Mouse (Mus musculus) lung, adult 2 months (tissue): ENCODE measurements around the gene AC141477.1.
A peak's percentile ranks its signal among the peaks of the same experiment; 100 is the strongest.

Experiments used
- CTCF ChIP-seq: fragments of 200-500 bp; IDR thresholded peaks from 2 replicates; pipeline ENCODE4 v1.5.1; 2011; ENCODE audit warnings: mild to moderate bottlenecking, low read length, control low read depth; ENCODE audit not compliant: insufficient read depth
- POLR2A ChIP-seq: fragments of 200-500 bp; IDR thresholded peaks from 2 replicates; pipeline ENCODE4 v1.6.1; 2011; ENCODE audit warnings: low read depth, mild to moderate bottlenecking, control low read depth, low read length, borderline replicate concordance; ENCODE audit errors: extremely low read depth

DNA sequence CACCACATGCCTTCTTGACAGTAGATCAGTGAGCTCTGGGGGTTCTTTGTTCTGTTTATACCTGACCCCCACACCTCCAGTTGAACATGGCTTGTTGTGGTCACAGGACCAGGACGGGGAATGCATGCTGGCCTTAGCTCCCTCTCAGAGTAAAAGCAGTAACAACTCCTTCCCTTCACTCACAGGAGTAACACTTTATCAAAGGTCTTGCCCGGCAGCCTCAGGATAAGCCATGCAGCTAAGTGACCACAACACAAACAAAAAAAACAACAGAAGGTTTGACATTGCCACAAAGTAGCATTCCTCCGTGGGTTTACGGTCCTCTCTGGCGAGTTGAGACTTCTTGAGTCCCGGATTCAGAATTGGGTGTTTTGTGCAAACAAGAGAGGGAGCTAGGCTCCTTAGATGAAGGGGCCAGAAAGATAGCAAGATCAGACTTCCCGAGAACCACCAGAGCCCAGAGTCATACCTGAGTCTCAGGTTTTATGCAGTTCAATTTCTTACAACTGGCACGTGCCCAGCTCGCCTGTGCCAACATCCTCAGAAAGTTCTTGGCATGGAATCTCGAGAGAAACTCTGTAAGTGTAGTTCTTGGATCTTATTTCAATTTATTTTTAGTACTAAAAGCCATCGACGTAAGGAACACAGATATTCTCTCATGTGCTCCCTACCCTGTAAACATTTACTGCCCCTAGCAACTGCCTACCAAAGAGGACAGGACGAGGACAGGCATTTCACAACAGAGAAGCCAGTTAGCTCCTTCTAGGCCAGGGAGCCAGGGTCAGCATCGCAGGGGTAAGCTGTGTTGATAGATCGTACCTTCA is 7.4 kb upstream of the AC141477.1 start:
- TF ChIP-seq POLR2A (peak; percentile 56; the same call in 1 of the 2 replicates), CTCF (no peak)
